Mouse (Mus musculus) forebrain, embryonic 12.5 days (tissue): ENCODE data around the gene Fos. TPM values are rescaled to one million over a fixed set of nuclear protein-coding genes. Genes with fewer than 3 reads are reported as not detected.

Experiments used
- ATAC-seq: fragments of 200-750 bp; cut with Nextera tagmentation; 2 replicates; pipeline ENCODE4 v1.8.0; 2017; ENCODE audit warnings: moderate TSS enrichment; ENCODE audit not compliant: low FRiP score
- H3K27ac ChIP-seq: fragments of 300-500 bp; sonication (generic); 2 replicates; pipeline ENCODE4 v1.5.1; 2016; ENCODE audit warnings: mild to moderate bottlenecking
- H3K27me3 ChIP-seq: fragments of 300-500 bp; sonication (generic); 2 replicates; pipeline ENCODE4 v1.6.1; 2016; ENCODE audit warnings: mild to moderate bottlenecking
- H3K36me3 ChIP-seq: fragments of 300-500 bp; sonication (generic); replicated peaks from 2 replicates; pipeline ENCODE4 v1.6.1; 2016; ENCODE audit warnings: mild to moderate bottlenecking
- H3K4me1 ChIP-seq: fragments of 300-500 bp; sonication (generic); 2 replicates; pipeline ENCODE4 v1.6.1; 2016
- H3K4me2 ChIP-seq: fragments of 300-500 bp; sonication (generic); 2 replicates; pipeline ENCODE4 v1.6.1; 2016; ENCODE audit warnings: mild to moderate bottlenecking, moderate library complexity
- H3K4me3 ChIP-seq: fragments of 300-500 bp; sonication (generic); replicated peaks from 2 replicates; pipeline ENCODE4 v1.5.1; 2016; ENCODE audit warnings: mild to moderate bottlenecking
- H3K9ac ChIP-seq: fragments of 300-500 bp; sonication (generic); 2 replicates; pipeline ENCODE4 v1.6.1; 2016; ENCODE audit warnings: mild to moderate bottlenecking
- H3K9me3 ChIP-seq: fragments of 300-500 bp; sonication (generic); 2 replicates; pipeline ENCODE4 v1.6.1; 2016
- WGBS: fragments of 180-500 bp; shearing (Covaris S2); methylation state at CpG from one replicate; pipeline ENCODE4 v1.1.7; 2016; 5-methylcytosine and 5-hydroxymethylcytosine counted together
- polyA plus RNA-seq: library from polyadenylated mRNA; unstranded; fragments of >200 nt; fragmentation: Nextera tagmentation; extraction: Ambion mirVana; gene quantifications from 2 replicates; pipeline ENCODE4 v1.2.1, GENCODE M21; 2016

Gene Fos
- polyA plus RNA-seq, 1 experiment from 2014 or later, result 0.80 TPM

DNA sequence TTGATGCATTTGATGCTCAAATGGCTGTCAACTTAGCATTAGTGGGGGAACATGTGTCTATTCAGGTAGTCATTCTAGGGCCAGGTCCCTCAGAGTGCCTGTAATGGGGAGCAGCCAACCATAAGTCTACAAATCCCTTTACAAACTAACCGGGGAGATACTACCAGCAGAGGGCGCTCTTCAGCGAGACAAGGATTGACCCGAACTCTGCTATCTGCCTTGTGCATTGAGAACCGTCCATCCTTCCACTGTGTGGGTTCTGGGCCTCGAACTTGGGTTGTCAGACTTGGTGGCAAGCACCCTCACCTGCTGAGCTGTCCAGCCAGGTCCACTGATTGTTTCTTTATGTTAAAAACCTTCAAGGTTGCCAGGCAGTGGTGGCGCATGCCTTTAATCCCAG is 23.1 kb downstream of the Fos start:
- H3K27me3 ChIP-seq, result peaks cover 6% of the 10 kb centered on the region; the same call in 1 of the 2 replicates
- 23% methylated on average over 7 of the region's 7 CpGs for WGBS
- H3K9ac ChIP-seq, result no peak overlapping the region
- 0 out of 2 replicates have a peak, but pooled peaks cover 3% of the 10 kb centered on the region for H3K9me3 ChIP-seq
- H3K4me1 ChIP-seq, result no peaks in the 10 kb centered on the region; the same call in 1 of the 2 replicates
- no peak overlapping the region for H3K27ac ChIP-seq
- no peaks in the 10 kb centered on the region for H3K36me3 ChIP-seq
- no peak for ATAC-seq
- no peak overlapping the region for H3K4me2 ChIP-seq
- no peak overlapping the region for H3K4me3 ChIP-seq

DNA sequence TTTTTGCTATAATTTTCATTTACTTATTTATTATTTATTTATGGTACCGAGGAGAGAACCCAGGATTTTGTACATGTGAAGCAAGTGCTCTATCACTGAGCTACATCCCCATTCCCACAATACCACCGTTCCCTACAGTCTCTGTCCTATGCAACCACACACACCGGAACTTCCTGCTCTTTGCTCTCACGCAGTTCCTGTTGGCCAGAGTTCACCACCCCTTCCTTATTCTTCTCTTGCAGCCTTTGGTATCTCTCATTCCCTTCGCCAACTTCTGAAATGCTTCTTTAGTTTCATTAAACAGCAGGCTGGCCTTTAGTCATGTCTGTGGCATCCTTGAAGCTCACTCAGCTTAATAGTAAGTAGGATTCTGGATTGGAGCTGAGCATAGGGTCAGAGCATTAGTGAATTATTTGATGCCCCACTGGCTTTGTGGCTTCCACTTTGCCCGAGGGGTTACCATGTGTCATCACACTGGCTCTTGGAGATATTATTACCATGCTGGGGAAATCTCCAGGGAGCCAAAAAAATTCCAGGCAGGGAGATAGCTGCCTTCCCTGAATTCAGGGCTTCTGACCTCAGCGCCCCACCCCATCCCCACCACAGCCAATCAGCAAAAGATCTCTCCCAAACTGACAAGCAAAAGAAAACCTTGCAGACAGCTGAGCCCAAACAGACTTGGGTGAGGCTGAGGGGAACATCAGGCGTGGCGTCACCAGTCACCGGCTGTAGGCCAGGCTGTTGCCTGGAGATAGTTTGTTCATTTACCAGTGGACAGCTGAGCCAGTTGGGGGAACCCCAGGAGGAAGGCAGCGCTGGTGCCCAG is 23.8 kb downstream of the Fos start:
- ATAC-seq, result no peak
- Histone ChIP-seq H3K27ac (no peak overlapping the region), H3K9ac (no peak overlapping the region), H3K27me3 (peaks cover 6% of the 10 kb centered on the region; the same call in 1 of the 2 replicates), H3K36me3 (no peaks in the 10 kb centered on the region), H3K4me1 (no peaks in the 10 kb centered on the region), H3K4me2 (no peak overlapping the region), H3K4me3 (no peak overlapping the region), H3K9me3 (0 out of 2 replicates have a peak, but pooled peaks cover 3% of the 10 kb centered on the region)
- 70% methylated on average over 11 of the region's 11 CpGs for WGBS

DNA sequence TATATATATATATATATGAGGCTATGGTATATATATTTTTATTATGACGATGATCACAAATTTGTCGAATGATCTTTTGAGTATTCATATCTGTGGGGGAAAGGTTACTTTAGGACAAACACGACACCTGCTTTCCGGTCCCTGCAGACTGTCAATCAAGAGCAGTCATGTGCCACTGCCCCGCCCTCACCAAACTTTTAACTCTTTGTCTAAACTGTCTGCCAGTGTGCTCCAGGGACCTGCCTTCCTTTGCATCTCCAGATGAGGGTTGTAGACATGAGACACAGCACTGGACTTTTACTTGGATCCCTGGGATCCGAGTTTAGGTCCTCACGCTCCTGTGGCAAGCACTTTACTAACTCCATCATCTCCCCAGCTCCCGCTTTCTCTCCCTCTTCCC is 25.3 kb downstream of the Fos start:
- no peaks in the 10 kb centered on the region for H3K36me3 ChIP-seq
- ATAC-seq, result no peak
- 87% methylated on average over 8 of the region's 8 CpGs for WGBS

DNA sequence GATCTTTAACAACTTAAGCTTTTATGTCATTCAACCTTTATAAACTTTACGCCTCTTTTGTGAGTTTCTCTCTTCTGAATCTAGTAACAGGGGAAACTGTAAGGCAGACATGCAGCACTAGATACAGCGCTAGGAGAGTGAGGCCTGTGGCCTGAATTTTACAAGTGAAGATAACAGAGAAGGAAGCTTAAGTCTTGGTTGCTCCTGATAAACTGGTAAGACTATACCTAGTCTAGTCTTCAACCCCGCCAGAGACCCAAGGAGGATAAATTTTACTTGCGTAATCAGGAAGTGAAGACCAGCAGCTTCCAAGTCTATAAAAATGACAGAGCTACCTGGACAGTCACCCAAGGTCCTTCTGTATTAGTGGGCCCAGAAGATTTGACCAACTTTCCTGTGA is 29.0 kb downstream of the Fos start:
- Histone ChIP-seq H3K4me1 (no peaks in the 10 kb centered on the region), H3K4me2 (no peak overlapping the region), H3K36me3 (no peaks in the 10 kb centered on the region), H3K4me3 (no peak overlapping the region), H3K9ac (no peak overlapping the region), H3K27me3 (no peaks in the 10 kb centered on the region), H3K27ac (no peak overlapping the region), H3K9me3 (0 out of 2 replicates have a peak, but pooled peaks cover 3% of the 10 kb centered on the region)
- WGBS, result 95% methylated on average over 4 of the region's 4 CpGs
- no peak for ATAC-seq

More for the DNA sequence above, 25.3 kb downstream of the Fos start:
- Histone ChIP-seq H3K27me3 (no peaks in the 10 kb centered on the region), H3K9ac (no peak overlapping the region), H3K4me2 (no peak overlapping the region), H3K27ac (no peak overlapping the region), H3K4me3 (no peak overlapping the region), H3K4me1 (no peaks in the 10 kb centered on the region), H3K9me3 (0 out of 2 replicates have a peak, but pooled peaks cover 3% of the 10 kb centered on the region)

DNA sequence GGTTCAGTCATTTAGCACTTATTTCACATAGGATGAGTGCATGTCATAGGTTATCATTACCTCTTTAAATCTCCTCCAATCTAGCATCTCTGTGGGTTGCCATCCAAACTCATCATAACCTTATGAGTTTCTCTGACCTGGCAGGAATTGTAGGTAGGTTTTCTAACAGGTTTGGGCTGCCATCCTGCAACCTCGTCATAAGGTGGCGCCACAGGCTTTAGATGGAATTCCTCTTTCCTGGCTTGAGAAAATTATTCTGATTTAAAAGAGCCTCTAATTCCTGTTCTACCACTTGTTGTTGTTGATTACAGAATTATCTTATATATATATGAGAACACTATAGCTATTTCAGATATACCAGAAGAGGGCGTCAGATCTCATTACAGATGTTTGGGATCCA is 34.5 kb downstream of the Fos start:
- no peaks in the 10 kb centered on the region for H3K36me3 ChIP-seq
- H3K4me3 ChIP-seq, result no peak overlapping the region
- H3K4me2 ChIP-seq, result no peak overlapping the region
- no peaks in the 10 kb centered on the region for H3K4me1 ChIP-seq
- H3K9me3 ChIP-seq, result no peaks in the 10 kb centered on the region
- WGBS, result 16% methylated on average over 3 of the region's 3 CpGs
- no peak overlapping the region for H3K9ac ChIP-seq
- ATAC-seq, result no peak
- H3K27ac ChIP-seq, result no peak overlapping the region
- H3K27me3 ChIP-seq, result no peaks in the 10 kb centered on the region

DNA sequence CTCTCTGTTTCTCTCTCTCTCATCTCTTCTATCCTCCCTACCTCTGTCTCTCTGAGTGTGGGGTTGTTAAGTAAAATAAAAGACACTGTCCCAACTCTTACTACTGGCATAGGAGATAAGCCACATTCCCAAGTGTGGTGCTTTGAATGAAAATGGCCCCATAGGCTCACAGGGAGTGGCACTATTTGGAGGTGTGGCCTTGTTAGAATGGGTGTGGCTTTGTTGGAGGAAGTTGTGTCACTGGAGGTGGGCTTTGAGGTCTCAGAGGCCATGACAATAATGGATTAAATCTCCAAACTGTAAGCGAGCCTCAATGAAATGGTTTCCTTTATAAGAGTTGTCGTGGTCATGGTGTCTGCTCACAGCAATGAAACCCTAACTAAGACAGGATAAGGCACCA is 36.3 kb downstream of the Fos start:
- no peaks in the 10 kb centered on the region for H3K9me3 ChIP-seq
- no peak overlapping the region for H3K4me2 ChIP-seq
- H3K27ac ChIP-seq, result no peak overlapping the region
- H3K4me1 ChIP-seq, result no peaks in the 10 kb centered on the region
- no peak overlapping the region for H3K4me3 ChIP-seq
- 96% methylated on average over 2 of the region's 2 CpGs for WGBS
- no peak for ATAC-seq
- no peaks in the 10 kb centered on the region for H3K27me3 ChIP-seq
- H3K9ac ChIP-seq, result no peak overlapping the region
- H3K36me3 ChIP-seq, result no peaks in the 10 kb centered on the region

DNA sequence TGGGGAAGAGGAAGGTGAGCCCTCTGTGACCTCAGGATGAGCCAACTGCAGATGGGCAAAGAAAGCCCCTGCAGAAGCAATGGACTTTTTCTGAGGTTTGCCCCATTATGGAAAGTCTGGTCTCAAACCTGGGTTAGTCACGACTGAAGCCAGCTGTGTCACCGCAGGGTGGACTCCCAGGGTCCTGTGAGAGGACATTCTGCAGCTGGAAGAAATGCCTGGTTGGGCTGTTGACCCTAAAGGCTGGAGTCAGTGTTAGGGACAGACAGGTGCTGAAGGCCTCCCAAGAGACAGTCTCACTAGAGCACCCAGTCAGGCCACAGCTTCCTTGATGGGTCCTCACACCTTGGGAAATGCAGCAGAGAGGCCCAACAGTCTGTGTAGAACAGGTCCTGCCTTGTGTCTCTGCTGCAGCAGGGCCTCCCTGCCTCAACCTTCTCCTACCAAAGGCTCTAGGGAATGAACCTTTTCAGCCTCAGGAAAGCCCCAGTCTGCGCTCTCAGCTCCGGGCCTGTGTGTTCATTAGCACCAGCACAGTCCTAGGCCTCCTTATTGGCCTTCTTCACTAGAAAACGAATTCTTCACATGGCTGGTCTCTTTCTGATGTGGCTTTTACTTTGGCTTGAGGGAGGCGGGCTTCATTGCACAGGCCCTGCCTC is 40.2 kb downstream of the Fos start:
- Histone ChIP-seq H3K27ac (no peak overlapping the region), H3K27me3 (no peaks in the 10 kb centered on the region), H3K9me3 (no peaks in the 10 kb centered on the region), H3K9ac (no peak overlapping the region), H3K36me3 (no peaks in the 10 kb centered on the region), H3K4me2 (no peak overlapping the region), H3K4me1 (no peaks in the 10 kb centered on the region), H3K4me3 (no peak overlapping the region)
- WGBS, result 78% methylated on average over 6 of the region's 6 CpGs
- ATAC-seq, result no peak

DNA sequence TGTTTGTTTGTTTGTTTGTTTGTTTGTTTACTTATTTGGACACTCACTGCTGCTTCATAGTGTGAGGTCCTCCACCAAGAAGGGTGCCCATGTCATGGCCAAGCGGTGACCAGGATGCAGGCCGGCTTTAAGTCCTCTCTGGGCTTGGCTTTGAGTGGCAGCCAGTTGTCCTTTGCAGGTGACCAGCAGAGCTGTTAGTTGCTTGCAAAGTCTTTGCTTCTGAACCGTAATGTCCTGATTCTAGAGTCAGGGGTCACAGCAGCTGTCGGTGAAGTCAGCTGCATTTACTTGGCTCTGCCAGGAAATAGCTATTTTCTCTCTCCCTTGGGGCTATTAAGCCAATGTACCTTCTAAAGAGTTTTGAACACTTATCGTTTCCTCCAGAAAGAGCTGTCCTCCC is 41.3 kb downstream of the Fos start:
- WGBS, result 83% methylated on average over 5 of the region's 5 CpGs

DNA sequence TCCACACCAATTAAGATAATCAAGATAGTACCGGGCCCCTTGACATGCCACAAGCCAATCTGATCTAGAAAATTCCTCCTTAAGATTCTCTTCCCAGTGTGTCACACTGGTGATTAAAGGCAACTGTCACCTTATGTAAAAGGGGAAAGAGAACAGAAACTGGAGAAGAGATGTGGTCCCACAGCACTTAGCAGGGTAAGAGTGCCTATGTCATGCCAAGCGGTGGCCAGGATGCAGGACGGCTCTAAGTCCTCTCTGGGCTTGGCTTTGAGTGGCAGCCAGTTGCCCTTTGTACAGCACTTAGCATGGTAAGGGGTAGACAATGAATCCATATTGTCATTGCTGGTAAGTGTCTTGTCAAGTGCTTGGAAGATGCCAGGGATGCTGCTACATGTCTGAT is 42.2 kb downstream of the Fos start:
- no peak overlapping the region for H3K4me3 ChIP-seq
- whole genome bisulfite sequencing, result 87% methylated on average over 3 of the region's 3 CpGs
- H3K4me1 ChIP-seq, result 0 out of 2 replicates have a peak, but pooled peaks cover 2% of the 10 kb centered on the region
- H3K9me3 ChIP-seq, result no peaks in the 10 kb centered on the region
- no peak overlapping the region for H3K9ac ChIP-seq
- no peaks in the 10 kb centered on the region for H3K27me3 ChIP-seq
- no peak overlapping the region for H3K4me2 ChIP-seq
- H3K36me3 ChIP-seq, result no peaks in the 10 kb centered on the region
- no peak overlapping the region for H3K27ac ChIP-seq
- no peak for ATAC-seq

More for the DNA sequence above, 41.3 kb downstream of the Fos start:
- no peak for ATAC-seq
- Histone ChIP-seq H3K36me3 (no peaks in the 10 kb centered on the region), H3K4me3 (no peak overlapping the region), H3K27me3 (no peaks in the 10 kb centered on the region), H3K9ac (no peak overlapping the region), H3K4me1 (no peaks in the 10 kb centered on the region), H3K27ac (no peak overlapping the region), H3K4me2 (no peak overlapping the region), H3K9me3 (no peaks in the 10 kb centered on the region)

DNA sequence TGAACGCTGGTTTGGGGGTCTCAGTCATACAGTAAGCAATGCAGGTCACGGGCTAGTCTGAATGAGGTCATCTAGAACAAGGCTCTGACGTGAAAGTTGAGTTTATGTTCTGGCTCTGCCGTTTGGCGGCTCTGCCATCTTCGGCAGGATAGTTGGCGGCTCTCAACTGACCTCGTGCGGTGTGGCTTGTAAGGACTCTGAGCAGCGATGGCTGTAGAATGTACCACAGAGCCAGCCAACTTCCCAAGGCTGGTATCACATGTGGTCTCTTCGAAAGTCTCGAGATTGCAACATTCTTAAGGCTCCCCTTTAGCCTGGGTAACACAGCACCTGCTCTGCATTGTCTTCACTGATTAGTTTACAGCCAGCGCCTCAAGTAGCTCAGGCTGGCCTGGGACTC is 43.6 kb downstream of the Fos start:
- Histone ChIP-seq H3K27ac (no peak overlapping the region), H3K36me3 (no peaks in the 10 kb centered on the region), H3K4me1 (0 out of 2 replicates have a peak, but pooled peaks cover 4% of the 10 kb centered on the region), H3K27me3 (no peaks in the 10 kb centered on the region), H3K9me3 (no peaks in the 10 kb centered on the region), H3K4me3 (no peak overlapping the region), H3K4me2 (no peak overlapping the region), H3K9ac (no peak overlapping the region)
- 89% methylated on average over 13 of the region's 13 CpGs for WGBS
- ATAC-seq, result no peak

DNA sequence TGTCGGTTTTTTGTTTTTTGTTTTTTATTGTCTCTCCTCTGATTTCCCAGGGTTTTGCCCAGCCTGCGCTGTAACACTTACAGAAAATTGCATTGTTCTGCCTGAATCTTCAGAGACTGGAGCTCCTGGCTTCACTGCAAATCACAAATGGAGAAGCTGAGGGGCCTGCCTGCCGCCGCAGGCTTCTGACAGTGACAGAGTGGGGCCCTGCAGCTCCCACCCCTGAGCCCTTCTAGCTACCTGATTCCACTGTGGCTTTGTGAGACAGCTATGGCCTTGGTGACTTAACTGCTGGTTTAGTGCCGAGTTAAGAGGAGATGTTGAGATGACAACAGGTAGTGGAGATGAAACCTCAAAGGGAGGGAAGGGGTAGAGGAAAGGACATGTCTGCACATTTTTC is 44.3 kb downstream of the Fos start:
- no peak overlapping the region for H3K4me2 ChIP-seq
- H3K4me3 ChIP-seq, result no peak overlapping the region
- H3K36me3 ChIP-seq, result no peaks in the 10 kb centered on the region
- no peaks in the 10 kb centered on the region for H3K27me3 ChIP-seq
- no peaks in the 10 kb centered on the region for H3K9me3 ChIP-seq
- no peak overlapping the region for H3K9ac ChIP-seq
- 92% methylated on average over 5 of the region's 5 CpGs for WGBS
- no peak overlapping the region for H3K27ac ChIP-seq
- no peak for ATAC-seq
- peaks cover 8% of the 10 kb centered on the region; the same call in 1 of the 2 replicates for H3K4me1 ChIP-seq

DNA sequence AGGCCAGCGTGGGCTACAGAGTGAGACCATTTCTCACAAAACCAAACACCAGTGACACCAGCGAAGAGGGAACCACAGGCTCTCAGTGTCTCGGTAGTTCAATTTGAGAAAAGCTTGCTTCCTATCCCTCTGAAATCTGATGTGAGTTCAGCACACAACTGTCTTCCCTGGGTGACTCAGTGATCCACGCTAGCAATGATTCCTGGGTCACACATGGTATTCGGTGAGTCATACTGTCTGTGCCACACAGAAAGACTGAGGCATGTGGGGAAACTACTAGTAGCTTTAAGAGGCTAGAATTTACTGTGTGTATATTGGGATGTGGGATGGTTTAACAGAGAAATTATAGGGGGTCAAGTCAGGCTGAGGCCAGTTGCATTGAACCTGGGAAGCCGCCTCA is 45.9 kb downstream of the Fos start:
- peaks cover 21% of the 10 kb centered on the region for H3K4me1 ChIP-seq
- H3K4me3 ChIP-seq, result no peak overlapping the region
- H3K36me3 ChIP-seq, result no peaks in the 10 kb centered on the region
- ATAC-seq, result no peak
- H3K9me3 ChIP-seq, result no peaks in the 10 kb centered on the region
- H3K4me2 ChIP-seq, result no peak overlapping the region
- H3K27ac ChIP-seq, result no peak overlapping the region
- no peak overlapping the region for H3K9ac ChIP-seq
- WGBS, result 94% methylated on average over 6 of the region's 6 CpGs
- no peaks in the 10 kb centered on the region for H3K27me3 ChIP-seq
